Mouse (Mus musculus) megakaryocyte, embryonic 14.5 days (primary cell): ENCODE results near the gene Lsp1.

Experiments used
- FLI1 ChIP-seq: IDR thresholded peaks from 2 replicates; pipeline ENCODE4 v1.6.1; 2012; ENCODE audit warnings: low read length, inconsistent platforms, mixed read lengths
- GATA1 ChIP-seq: IDR thresholded peaks from 3 replicates; pipeline ENCODE4 v1.6.1; 2012; ENCODE audit warnings: mixed read lengths, low read length, inconsistent platforms, borderline replicate concordance

DNA sequence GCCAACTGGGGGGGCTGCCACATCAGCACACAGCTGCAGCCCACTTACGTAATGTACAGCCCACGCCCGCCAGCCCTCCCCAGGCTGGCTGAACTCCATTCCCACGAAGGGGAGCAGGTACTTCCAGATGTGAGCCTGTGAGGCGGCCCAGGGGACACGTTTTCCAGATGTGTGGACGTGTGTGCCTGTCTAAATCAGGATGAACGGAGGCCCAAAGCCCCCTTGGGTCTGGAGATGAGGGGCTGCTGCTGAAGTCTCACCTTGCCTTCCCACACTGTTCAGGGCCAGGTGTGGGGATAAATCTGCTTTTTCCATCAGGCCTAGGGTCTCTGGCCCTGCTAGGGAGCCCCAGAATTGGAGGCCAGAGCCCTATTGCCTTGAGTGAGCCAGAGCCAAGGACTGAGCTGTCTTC is 26.1 kb downstream of the Lsp1 start:
- TF ChIP-seq GATA1 (no peak), FLI1 (no peak)
